Mouse (Mus musculus): ENCODE measurements around the gene Rapgefl1.

The Rapgefl1 gene

DNA sequence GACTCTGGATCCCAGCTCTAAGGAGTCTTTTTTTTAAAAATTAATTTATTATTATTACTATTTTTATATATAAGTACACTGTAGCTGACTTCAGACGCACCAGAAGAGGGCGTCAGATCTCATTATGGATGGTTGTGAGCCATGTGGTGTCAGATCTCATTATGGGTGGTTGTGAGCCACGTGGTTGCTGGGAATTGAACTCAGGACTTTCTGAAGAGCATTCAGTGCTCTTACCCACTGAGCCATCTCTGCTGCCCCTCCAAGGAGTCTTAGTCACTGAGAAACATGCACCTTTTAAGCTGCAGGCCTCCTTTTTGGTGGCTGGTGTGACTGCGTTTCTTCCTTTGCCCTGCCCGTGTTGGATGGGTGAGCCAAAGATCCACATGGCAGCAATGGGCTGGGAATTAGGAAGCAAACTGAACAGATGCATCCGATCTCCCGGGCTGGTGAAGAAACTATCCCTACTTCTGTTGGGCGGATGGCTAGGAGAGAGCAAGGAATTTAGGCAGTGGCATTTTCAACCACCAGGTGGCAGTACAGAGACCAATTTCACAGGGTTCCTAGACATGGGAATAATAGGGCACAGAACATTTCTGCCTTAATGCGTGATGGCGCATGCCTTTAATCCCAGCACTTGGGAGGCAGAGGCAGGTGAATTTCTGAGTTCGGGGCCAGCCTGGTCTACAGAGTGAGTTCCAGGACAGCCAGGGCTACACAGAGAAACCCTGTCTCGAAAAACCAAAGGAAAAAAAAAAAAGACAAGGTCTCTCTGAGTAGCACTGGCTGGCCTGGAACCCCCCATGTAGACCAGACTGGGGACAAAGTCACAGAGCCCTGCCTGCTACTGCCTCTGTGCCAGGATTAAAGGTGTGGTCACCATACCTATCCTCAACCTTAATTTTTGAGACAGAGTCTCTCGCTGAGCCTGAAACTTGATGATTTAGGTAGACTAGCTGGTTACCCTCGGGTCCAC is 22.5 kb downstream of the Rapgefl1 start:
- peak in 1 of 2 experiments; percentile 81 for DNase-seq (ENCODE audit: low spot score in 2 of 2)

DNA sequence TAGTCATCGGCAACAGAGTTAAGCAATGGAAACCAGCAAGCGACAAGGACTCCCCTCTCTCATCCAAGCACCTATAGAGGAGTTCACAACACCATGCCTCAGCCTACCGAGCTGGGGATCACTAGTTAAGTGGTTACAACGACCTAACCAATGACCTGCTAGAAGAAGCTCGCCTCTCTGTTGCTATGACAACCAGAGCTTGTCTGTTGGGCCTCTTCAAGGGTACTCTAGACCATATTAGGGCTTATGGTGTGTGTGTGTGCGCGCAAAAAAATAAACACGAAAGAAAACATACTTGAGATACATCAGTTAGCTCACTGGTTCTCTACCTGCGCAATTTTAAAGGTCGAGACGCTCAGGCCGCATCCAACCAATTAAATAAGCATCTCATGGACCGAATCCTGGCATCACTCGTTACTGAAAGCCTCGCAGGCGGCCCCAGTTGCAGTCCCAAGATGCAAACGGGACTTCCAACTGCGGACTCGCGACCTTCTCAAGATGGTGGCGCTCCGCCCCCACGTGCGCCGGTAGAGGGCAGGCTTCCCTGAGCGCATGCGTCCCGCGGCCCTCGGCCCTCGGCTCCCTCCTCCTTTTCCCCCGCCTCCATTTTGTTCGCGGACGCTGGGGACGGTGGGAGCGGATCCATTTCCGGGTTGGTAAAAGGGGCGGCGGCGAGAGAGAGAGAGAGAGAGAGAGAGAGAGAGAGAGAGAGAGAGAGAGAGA is 26.6 kb downstream of the Rapgefl1 start, which contains the start of gene Wipf2:
Gene Wipf2, plus strand, starts transcription at position 611 of the 723 bp plus-strand sequence.
- peak; percentile 92 to 95 for DNase-seq (ENCODE audit: low spot score in 2 of 2)

DNA sequence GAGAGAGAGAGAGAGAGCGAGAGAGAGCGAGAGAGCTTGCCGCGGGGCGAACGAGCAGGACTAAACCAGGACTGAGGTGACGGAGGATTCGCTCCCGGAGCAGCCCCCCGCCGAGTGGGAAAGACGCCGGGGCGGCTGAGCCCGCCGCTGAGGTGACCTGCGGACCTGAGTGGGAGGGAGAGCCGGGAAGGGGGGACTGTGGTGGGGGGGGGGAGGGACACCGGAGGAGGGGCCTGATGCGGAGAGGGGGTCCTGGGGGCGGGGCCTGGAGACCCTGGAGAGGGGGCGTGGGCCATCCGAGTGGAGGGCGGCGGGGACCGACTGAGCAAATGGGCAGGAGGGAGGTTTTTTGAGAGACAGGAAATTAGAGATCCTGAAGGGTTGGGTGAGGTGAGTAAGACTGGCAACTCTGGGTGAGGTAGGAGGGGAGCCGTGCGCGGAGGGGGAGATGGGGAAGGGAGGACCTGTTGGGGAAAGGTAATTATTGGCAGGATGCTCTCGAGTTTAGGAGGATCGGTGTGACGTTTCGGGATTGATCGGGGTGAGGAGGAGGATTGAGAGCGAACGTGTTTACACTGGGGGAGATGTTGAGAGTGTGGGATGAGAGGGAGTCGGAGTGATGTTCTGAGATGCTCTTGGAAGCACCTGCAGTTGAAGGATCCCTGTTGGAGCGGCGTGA is 27.3 kb downstream of the Rapgefl1 start:
- peak in 1 of 2 experiments; percentile 62 for DNase-seq (ENCODE audit: low spot score in 2 of 2)

DNA sequence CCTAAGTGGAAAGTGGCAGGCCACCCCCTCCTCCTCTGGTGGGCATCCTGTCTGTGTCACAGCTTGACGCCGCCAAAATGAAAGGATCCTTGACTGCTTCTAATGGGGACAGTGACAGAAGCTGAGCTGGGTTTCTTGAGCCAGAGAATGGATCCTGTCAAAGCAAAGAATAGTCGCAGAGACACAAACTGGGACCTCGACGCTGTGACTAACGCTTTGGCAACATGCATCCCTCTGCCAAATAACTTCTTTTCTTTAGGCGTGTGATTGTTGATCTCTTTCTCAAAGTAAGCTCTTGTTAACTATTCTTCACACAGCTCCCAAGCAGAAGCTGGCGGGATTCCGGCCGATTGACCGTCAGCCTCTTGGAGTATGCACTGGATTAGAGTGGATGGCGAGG is 30.7 kb downstream of the Rapgefl1 start:
- DNase-seq (ENCODE audit: low spot score in 2 of 2) = no peak

DNA sequence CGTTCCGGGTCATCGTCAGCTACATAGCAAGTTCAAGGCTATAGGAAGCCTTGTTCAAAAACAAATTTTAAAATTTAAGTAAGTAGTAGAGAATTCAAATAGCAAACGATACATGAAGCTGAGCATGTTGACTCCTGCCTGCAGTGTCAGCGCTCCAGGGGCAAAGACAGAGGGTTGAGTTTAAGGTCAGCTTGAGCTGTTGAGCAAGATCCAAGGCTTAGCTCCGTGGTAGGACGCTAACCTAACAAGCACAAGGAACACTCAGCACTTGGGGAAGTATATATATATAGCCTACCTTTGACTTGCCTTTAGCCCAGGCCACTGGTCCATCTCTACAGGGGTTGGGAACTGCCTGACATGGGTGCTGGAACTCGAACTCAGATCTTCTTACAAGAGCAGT is 33.3 kb downstream of the Rapgefl1 start:
- DNase-seq (ENCODE audit: low spot score in 2 of 2) = no peak

DNA sequence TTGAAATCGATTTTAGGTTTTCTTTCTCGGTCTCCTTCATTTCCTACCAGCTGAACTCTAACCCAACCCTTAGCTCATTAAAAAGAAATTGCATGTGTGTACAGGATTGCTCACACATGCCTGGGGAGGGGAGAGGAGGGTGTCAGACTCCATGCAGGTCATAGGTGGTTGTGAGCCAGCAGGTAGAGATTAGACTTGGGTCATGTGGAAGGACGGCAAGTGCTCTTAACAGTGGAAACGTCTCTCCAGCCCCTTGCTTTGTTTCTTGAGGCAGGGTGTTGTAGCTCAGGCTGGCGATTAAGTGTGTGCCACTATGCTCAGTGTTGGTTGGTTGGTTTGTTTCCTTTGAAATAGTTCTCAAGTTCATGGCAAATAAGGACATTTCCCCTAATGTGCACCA is 34.2 kb downstream of the Rapgefl1 start:
- DNase-seq (ENCODE audit: low spot score in 2 of 2) = no peak

DNA sequence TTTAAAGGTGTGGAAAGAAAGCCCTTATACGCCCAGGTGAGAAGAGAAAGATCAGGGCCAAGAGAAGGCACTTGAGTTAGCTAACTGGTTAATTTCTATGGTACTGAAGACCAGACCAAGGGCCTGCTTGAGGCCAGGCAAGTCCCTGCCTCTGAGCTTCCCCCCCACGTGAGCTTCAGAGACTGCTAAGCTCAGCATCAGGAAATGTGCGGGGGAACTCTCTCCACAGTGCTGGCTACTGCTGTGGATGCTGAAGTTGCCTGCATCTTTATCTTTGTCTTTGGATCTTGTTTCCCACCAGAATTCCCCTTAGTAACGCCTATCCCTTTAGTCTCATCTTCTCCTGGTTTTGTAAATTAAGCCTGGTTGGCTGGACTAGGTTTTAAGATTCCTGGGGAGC is 34.8 kb downstream of the Rapgefl1 start:
- DNase-seq (ENCODE audit: low spot score in 2 of 2) = no peak

DNA sequence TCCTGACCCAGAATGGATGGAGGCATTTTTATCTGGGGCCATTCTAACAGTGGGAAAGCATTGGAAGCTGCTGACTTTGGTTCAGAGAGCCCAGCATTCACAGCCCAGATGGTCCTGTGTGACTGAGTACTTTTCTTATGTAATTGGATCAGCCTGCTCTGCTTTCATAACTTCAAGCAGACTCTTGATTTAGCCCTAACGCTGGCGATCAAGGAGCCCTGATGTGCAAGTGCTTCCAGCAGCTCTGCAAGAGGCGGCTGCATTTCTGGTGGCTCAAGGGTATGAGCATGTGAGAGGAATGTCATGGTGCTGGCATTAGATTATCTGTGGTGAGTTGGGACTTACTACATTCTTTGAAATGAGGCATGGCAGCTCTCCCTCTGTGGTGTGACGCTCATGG is 35.5 kb downstream of the Rapgefl1 start:
- no peak for DNase-seq (ENCODE audit: low spot score in 2 of 2)

DNA sequence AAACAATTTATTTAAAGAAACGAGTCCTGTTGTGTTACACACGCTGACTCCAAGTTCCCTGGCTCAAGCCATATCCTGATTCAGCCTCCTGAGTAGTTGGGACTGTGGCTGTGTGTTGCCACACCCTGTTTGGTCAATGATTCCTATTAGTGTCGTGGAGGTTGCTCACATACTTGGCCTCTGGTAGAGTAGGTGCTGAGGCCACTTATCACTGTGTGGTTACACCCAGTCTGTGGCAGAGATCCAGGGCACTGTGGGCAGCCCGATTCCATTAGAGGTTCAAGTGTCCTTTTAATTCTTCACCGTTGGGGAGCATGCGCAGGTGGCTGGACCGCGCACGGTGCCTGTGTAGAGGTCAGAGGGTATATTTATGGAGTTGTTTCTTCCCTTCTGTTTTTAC is 37.3 kb downstream of the Rapgefl1 start:
- DNase-seq (ENCODE audit: low spot score in 2 of 2) = no peak

DNA sequence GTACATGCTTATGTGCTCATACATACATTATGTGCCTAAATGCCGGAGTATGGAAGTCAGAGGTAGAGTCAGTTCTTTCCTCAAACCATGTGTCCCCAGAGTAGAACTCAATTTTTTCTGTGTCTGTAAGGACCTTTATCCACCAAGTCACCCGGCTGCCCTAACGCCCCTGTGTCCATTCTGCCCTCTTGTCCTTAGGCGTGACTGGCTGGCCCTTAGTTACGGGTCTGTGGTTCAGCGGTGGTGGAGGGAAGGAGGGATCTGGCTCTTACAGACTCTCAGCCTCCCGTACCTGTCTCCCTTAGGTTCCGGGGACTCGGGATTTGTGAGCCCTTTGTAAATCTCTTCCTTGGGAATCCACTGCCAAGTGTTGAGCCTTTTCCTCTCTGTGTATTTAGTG is 40.4 kb downstream of the Rapgefl1 start:
- DNase-seq (ENCODE audit: low spot score in 2 of 2) = no peak

DNA sequence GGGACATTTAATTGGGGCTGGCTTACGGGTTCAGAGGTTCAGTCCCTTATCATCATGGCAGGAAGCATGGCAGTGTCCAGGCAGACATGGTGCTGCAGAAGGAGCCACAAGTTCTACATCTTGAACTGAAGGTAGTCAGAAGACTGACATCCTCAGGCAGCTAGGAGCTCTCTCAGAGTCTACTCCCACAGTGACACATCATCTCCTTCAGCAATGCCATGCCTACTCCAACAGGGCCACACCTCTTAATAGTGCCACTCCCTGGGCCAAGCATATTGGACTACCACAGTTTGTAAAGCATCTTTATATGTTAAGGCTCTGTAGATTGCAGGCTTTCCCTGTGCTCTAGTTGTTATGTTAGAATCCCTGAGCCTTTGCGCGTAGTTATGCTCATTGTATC is 51.1 kb downstream of the Rapgefl1 start:
- no peak for DNase-seq (ENCODE audit: low spot score in 2 of 2)

DNA sequence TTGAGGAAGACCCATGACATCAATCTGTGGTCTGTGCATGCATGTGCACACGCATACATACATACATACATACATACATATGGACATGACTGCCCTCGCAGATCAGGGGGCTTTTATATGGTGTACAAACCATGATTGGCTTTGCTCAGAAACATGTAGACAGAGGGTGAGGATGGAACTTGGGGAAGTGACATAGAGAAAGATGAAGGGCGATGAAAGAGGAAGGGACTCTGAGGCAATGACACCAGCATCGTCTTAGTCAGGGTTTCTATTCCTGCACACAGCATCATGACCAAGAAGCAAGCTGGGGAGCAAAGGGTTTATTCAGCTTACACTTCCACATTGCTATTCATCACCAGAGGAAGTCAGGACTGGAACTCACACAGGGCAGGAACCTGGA is 52.5 kb downstream of the Rapgefl1 start:
- DNase-seq (ENCODE audit: low spot score in 2 of 2) = no peak

DNA sequence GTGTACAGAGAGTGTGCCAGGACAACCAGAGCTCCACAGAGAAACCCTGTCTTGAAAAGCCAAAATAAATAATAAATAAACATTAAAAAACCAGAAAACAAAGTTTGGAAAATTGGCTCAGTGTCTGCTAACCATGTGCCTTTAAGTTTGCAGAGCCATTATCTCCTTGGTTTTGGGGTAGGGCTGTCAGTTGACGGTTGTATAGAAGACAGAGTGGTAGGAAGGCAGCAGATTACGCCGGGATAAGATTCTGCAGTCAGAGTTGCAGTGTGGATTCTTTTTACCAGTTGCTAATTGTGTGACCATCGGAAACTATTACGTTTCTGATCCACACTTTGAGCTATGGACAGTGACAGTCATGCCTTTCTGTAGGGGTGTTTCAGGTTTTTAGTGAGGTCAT is 53.4 kb downstream of the Rapgefl1 start:
- no peak for DNase-seq (ENCODE audit: low spot score in 2 of 2)

DNA sequence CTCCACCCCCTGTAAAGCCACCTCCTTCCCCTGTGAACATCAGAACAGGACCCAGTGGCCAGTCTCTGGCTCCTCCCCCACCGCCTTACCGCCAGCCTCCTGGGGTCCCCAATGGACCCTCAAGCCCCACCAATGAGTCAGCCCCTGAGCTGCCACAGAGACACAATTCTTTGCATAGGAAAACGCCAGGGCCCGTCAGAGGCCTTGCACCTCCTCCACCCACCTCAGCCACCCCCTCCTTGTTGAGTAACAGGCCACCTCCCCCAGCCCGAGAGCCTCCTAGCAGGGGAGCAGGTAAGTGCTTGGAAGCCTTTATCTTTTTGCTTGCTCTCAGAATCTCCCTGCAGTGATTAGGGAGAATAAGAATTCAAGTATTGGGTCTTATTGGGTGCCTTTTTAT is 55.8 kb downstream of the Rapgefl1 start:
- DNase-seq (ENCODE audit: low spot score in 2 of 2) = no peak

DNA sequence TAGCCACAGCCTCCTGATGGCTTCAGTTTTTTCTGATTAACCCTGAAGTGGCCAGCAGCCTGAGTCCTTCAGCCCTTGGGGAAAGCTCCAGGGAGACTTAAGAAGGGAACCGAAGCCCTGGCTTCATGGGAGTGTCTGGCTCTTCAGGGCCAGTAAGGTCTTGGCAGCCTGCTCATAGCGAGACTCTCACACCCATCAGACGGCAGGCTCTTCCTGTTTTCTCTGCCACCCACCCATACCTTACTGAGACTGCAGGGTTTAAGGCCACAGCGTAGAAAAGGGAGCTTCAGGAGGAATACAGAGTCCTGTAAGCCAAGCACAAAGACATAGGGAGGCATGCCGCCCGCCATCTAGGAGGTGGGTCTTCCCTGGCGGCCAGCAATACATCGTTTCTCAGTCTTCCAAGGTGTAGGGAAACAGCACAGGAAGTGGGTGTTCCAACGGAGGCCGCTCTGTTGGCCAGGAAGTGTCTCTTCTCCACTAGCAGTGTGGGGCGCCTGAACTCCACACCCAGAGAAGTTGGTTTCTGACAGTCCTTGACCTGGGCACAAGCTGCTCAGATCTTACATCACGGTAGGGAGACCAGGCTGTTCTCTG is 64.0 kb downstream of the Rapgefl1 start:
- DNase-seq (ENCODE audit: low spot score in 2 of 2) = no peak

DNA sequence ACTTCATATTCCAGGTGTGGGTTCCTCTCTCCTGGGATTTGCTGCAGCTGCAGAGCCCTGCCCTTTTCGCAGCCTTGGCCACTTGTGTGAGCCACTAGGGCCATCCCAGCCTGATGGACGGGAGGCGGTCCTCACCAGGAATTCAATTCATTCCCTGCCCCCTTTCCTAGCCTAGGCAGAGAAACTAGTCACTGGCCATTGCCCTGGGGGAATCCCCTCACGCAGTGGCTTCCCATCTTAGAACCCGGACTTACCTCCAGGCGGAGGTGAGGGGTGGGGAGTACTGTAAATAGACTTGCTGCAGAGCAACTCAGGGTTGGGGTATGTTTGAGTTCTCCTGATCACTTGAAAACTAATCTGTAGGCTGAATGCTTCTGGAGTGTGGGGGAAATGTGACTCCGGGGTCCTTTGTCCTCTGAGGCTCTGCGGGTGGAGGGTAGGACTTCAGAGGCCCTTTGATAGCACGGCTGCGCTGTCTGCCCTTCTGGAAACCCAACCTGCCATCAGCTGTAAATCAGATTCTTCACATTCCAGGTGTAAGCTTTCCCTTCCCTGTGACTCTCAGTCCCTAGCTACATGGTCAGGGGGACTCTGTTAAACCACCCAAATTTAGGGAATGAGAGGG is 66.1 kb downstream of the Rapgefl1 start:
- no peak for DNase-seq (ENCODE audit: low spot score in 2 of 2)

All from frontal cortex, postnatal 10 days (tissue).